Comparison of ENCODE assay signal across 28 mouse cellular contexts in the genomic region with DNA sequence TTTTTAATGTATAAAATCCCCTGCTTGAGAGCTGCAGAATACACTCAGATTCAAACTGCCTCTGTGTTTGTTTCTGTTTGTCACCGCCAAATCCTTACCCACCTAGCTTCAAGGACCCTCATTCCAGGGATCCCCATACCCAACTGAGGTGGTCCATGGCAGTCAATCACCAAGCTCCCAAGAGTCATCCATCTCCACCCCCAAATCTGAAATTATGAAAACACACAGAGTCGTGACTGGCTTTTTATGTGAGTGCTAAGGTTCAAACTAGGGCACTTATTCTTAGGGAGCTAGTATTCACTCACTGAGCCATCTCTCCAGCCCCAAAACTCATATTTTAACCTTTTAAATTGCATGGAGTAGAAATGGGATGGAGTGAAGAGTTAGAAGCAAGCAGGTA. TPM values are rescaled to one million over a fixed set of nuclear protein-coding genes. Genes with fewer than 3 reads are reported as not detected.
"Had no signal": no experiment of that assay in that cellular context is flagged by ENCODE, and none has a peak within 500 bp of the region (broad histone marks: within the 10 kb centered on the region; RNA-seq: fewer than 3 reads in every experiment).

No protein-coding gene starts in this region.

RNA-seq across cellular contexts. Expression of a gene that starts 1.5 kb away (rescaled TPM):
- total RNA-seq: gastrocnemius, adult 2 months; gastrocnemius, postnatal 25 days had no signal

RNA-seq across cellular contexts. Expression of a gene that starts 13.5 kb away (rescaled TPM):
- total RNA-seq: gastrocnemius, adult 2 months; gastrocnemius, postnatal 10 days; heart, adult 2 months; heart, postnatal 14 days; heart, postnatal 4 days; layer of hippocampus, adult 18-20 months; layer of hippocampus, adult 8-10 months; layer of hippocampus, postnatal 14 days; layer of hippocampus, postnatal 36 days; left cerebral cortex, adult 18-20 months; left cerebral cortex, postnatal 10 days; left cerebral cortex, postnatal 25 days had no signal
- polyA plus RNA-seq: heart, adult 2 months; heart, embryonic 11.5 days; heart, embryonic 13.5 days; heart, embryonic 15.5 days; hindbrain, embryonic 10.5 days; hindbrain, embryonic 12.5 days; hindbrain, embryonic 14.5 days; hindbrain, embryonic 16.5 days; inflammation-experienced regulatory T-cells, adult 6 months; limb, embryonic 12.5 days; liver, embryonic 13.5 days had no signal

RNA-seq across cellular contexts. Expression of a gene that starts 19.7 kb away (rescaled TPM):
- total RNA-seq: gastrocnemius, adult 2 months; granulocyte monocyte progenitor cell, adult 5-6 weeks had no signal

RNA-seq across cellular contexts. Expression of a gene that starts 24.9 kb away (rescaled TPM):
- total RNA-seq: gastrocnemius, adult 2 months; gastrocnemius, postnatal 4 days; heart, adult 2 months; heart, postnatal 14 days; heart, postnatal 4 days; layer of hippocampus, adult 18-20 months; layer of hippocampus, postnatal 14 days; layer of hippocampus, postnatal 36 days; left cerebral cortex, adult 18-20 months; left cerebral cortex, adult 8-10 months; left cerebral cortex, postnatal 25 days had no signal
- polyA plus RNA-seq: frontal cortex, adult 2 months; heart, adult 2 months; heart, embryonic 11.5 days; heart, embryonic 13.5 days; heart, embryonic 15.5 days; heart, postnatal 0 days; hindbrain, embryonic 10.5 days; hindbrain, embryonic 14.5 days; hindbrain, embryonic 16.5 days; inflammation-experienced regulatory T-cells, adult 6 months; limb, embryonic 12.5 days; liver, embryonic 13.5 days had no signal
